Mouse (Mus musculus) right cerebral cortex, postnatal 36 days (tissue): Measurements from ENCODE around the gene Gm20532.
"Not testable (repeated sequence)": the region's sequence is repeated elsewhere in the genome, so short reads cannot be mapped to it uniquely, and the experiment has no call there.

ENCODE experiments used
- DNase-seq, 2 experiments: peaks; one replicate each; pipeline ENCODE4 v3.0.0; 2022; ENCODE audit warnings: low spot score in 2 of 2, mixed read lengths in 1 of 2

Gene Gm20532

GRCm38 (mm10) chr2:26654687-26655086, 68.2 kb downstream of the Gm20532 start:
- DNase-seq = no peak

GRCm38 (mm10) chr2:26657426-26657825, 71.0 kb downstream of the Gm20532 start:
- DNase-seq = no peak

- no peak for DNase-seq
These were observed 74.8 kb downstream of the Gm20532 start for GRCm38 (mm10) chr2:26661143-26661752.

GRCm38 (mm10) chr2:26661768-26662508, 75.5 kb downstream of the Gm20532 start:
- DNase-seq = no peak

GRCm38 (mm10) chr2:26662509-26662882, 76.1 kb downstream of the Gm20532 start:
- no peak for DNase-seq

GRCm38 (mm10) chr2:26663112-26663511, 76.7 kb downstream of the Gm20532 start:
- DNase-seq = no peak

- DNase-seq = not testable (repeated sequence)
These were observed 77.1 kb downstream of the Gm20532 start for GRCm38 (mm10) chr2:26663551-26663950.

- DNase-seq = no peak
These were observed 82.3 kb downstream of the Gm20532 start for GRCm38 (mm10) chr2:26668746-26669145.

- DNase-seq = no peak
These were observed 84.7 kb downstream of the Gm20532 start, which contains the start of gene Lcn4 for GRCm38 (mm10) chr2:26671182-26671581. TSS of gene Lcn4 (minus strand) at chr2:26671282.
